20 mouse cellular contexts compared by ENCODE assay signal in genomic region chr10:123401188-123401587, GRCm38 (mm10).
A peak's percentile ranks its signal among the peaks of the same experiment; 100 is the strongest.
DNase-seq lines count a peak whose midpoint lies in the region; ATAC-seq and TF ChIP-seq lines count a peak whose summit lies in the region.
"Had no signal": no experiment of that assay in that cellular context is flagged by ENCODE, and none has a peak within 500 bp of the region (broad histone marks: within the 10 kb centered on the region; RNA-seq: fewer than 3 reads in every experiment).

No protein-coding gene starts in this region.

- no peak overlapping the region for H3K27ac ChIP-seq in hindbrain, postnatal 0 days
- H3K27ac ChIP-seq in hindbrain, embryonic 16.5 days (ENCODE audit: low read depth, low read length), result no peak overlapping the region
- no peak overlapping the region for H3K27ac ChIP-seq in midbrain, embryonic 13.5 days
- no peak overlapping the region for H3K27ac ChIP-seq in midbrain, embryonic 10.5 days (replicated peaks)
- no peak overlapping the region for H3K27ac ChIP-seq in embryonic facial prominence, embryonic 14.5 days (replicated peaks; ENCODE audit: low read depth, low read length)
- H3K27ac ChIP-seq in limb, embryonic 11.5 days (replicated peaks; ENCODE audit: low read depth, low read length), result no peak overlapping the region
- H3K27ac ChIP-seq: intestine, embryonic 15.5 days; macrophage; neural tube, embryonic 12.5 days had no signal

- no peak for DNase-seq in hindbrain, postnatal 0 days (ENCODE audit: low spot score)
- DNase-seq in midbrain, embryonic 10.5 days (ENCODE audit: low spot score), result no peak
- no peak for DNase-seq in embryonic facial prominence, embryonic 14.5 days (ENCODE audit: low spot score)
- no peak for DNase-seq in limb, embryonic 11.5 days (ENCODE audit: low spot score)
- DNase-seq in layer of hippocampus, adult 9-11 months, result no peak
- DNase-seq: adrenal gland, postnatal 10 days; cerebellum, adult 2 months; cerebellum, postnatal 36 days; embryo, embryonic 11 days; gastrocnemius, postnatal 25 days; heart, adult 18-20 months; heart, postnatal 10 days; kidney, adult 9 months; kidney, postnatal 4 days had no signal

- H3K36me3 ChIP-seq in hindbrain, postnatal 0 days (ENCODE audit: insufficient read depth, low read length), result no peaks in the 10 kb centered on the region
- no peaks in the 10 kb centered on the region for H3K36me3 ChIP-seq in hindbrain, embryonic 16.5 days (ENCODE audit: control insufficient read depth, insufficient read depth, low read length)
- H3K36me3 ChIP-seq in midbrain, embryonic 13.5 days, result no peaks in the 10 kb centered on the region
- H3K36me3 ChIP-seq in midbrain, embryonic 10.5 days, result no peaks in the 10 kb centered on the region
- no peaks in the 10 kb centered on the region for H3K36me3 ChIP-seq in embryonic facial prominence, embryonic 14.5 days (ENCODE audit: control insufficient read depth, insufficient read depth, low read length)
- no peaks in the 10 kb centered on the region for H3K36me3 ChIP-seq in limb, embryonic 11.5 days (ENCODE audit: control insufficient read depth, insufficient read depth, low read length)
- H3K36me3 ChIP-seq: heart, embryonic 12.5 days; intestine, embryonic 15.5 days; neural tube, embryonic 12.5 days had no signal

- no peaks in the 10 kb centered on the region for H3K9me3 ChIP-seq in hindbrain, postnatal 0 days (ENCODE audit: low read length)
- H3K9me3 ChIP-seq in hindbrain, embryonic 16.5 days (ENCODE audit: control insufficient read depth, low read length), result peaks cover 3% of the 10 kb centered on the region; the same call in 1 of the 2 replicates
- H3K9me3 ChIP-seq in midbrain, embryonic 13.5 days, result 0 out of 2 replicates have a peak, but pooled peaks cover 6% of the 10 kb centered on the region
- peaks cover 9% of the 10 kb centered on the region; the same call in 1 of the 2 replicates for H3K9me3 ChIP-seq in midbrain, embryonic 10.5 days (replicated peaks)
- peaks cover 9% of the 10 kb centered on the region for H3K9me3 ChIP-seq in embryonic facial prominence, embryonic 14.5 days (ENCODE audit: control insufficient read depth, low read length)
- no peaks in the 10 kb centered on the region for H3K9me3 ChIP-seq in limb, embryonic 11.5 days (ENCODE audit: control insufficient read depth, low read length)
- H3K9me3 ChIP-seq: heart, embryonic 12.5 days; intestine, embryonic 15.5 days; neural tube, embryonic 12.5 days had no signal

- TF ChIP-seq CTCF in hindbrain, postnatal 0 days (IDR thresholded peaks at IDR 0.05; ENCODE audit: low read depth), result no peak

- H3K9ac ChIP-seq in hindbrain, postnatal 0 days (replicated peaks; ENCODE audit: low read length), result no peak overlapping the region
- H3K9ac ChIP-seq in hindbrain, embryonic 16.5 days (ENCODE audit: low read depth, low read length), result no peak overlapping the region
- peak overlapping the region; percentile 14; the same call in 1 of the 2 replicates for H3K9ac ChIP-seq in midbrain, embryonic 13.5 days (replicated peaks)
- no peak overlapping the region for H3K9ac ChIP-seq in embryonic facial prominence, embryonic 14.5 days (ENCODE audit: low read depth, low read length)
- H3K9ac ChIP-seq in limb, embryonic 11.5 days (ENCODE audit: low read length), result no peak overlapping the region
- H3K9ac ChIP-seq: heart, embryonic 12.5 days; intestine, embryonic 15.5 days; neural tube, embryonic 12.5 days had no signal

- no peak overlapping the region for H3K4me2 ChIP-seq in hindbrain, postnatal 0 days (ENCODE audit: low read depth, low read length)
- H3K4me2 ChIP-seq in hindbrain, embryonic 16.5 days (ENCODE audit: low read length), result no peak overlapping the region
- no peak overlapping the region for H3K4me2 ChIP-seq in midbrain, embryonic 13.5 days (replicated peaks)
- H3K4me2 ChIP-seq in embryonic facial prominence, embryonic 14.5 days (ENCODE audit: low read depth, low read length), result no peak overlapping the region
- H3K4me2 ChIP-seq in limb, embryonic 11.5 days (ENCODE audit: low read depth, severe bottlenecking), result no peak overlapping the region
- H3K4me2 ChIP-seq: heart, embryonic 12.5 days; intestine, embryonic 15.5 days; neural tube, embryonic 12.5 days had no signal

- H3K4me1 ChIP-seq in hindbrain, postnatal 0 days (ENCODE audit: insufficient read depth, low read length), result no peaks in the 10 kb centered on the region
- H3K4me1 ChIP-seq in hindbrain, embryonic 16.5 days (ENCODE audit: control insufficient read depth, insufficient read depth, low read depth, low read length), result no peaks in the 10 kb centered on the region
- H3K4me1 ChIP-seq in midbrain, embryonic 13.5 days (replicated peaks), result peaks cover 16% of the 10 kb centered on the region
- peaks cover 12% of the 10 kb centered on the region for H3K4me1 ChIP-seq in midbrain, embryonic 10.5 days
- no peaks in the 10 kb centered on the region for H3K4me1 ChIP-seq in embryonic facial prominence, embryonic 14.5 days (ENCODE audit: control insufficient read depth, insufficient read depth, low read length)
- H3K4me1 ChIP-seq in limb, embryonic 11.5 days (ENCODE audit: control insufficient read depth, insufficient read depth, low read length), result no peaks in the 10 kb centered on the region
- H3K4me1 ChIP-seq: heart, embryonic 12.5 days; intestine, embryonic 15.5 days; neural tube, embryonic 12.5 days had no signal

- H3K27me3 ChIP-seq in hindbrain, postnatal 0 days (ENCODE audit: insufficient read depth, low read length), result no peaks in the 10 kb centered on the region
- H3K27me3 ChIP-seq in hindbrain, embryonic 16.5 days (replicated peaks; ENCODE audit: control insufficient read depth, insufficient read depth, low read length), result no peaks in the 10 kb centered on the region
- H3K27me3 ChIP-seq in midbrain, embryonic 13.5 days, result no peaks in the 10 kb centered on the region
- no peaks in the 10 kb centered on the region for H3K27me3 ChIP-seq in midbrain, embryonic 10.5 days (ENCODE audit: low read depth, poor library complexity, severe bottlenecking)
- H3K27me3 ChIP-seq in embryonic facial prominence, embryonic 14.5 days (replicated peaks; ENCODE audit: control insufficient read depth, insufficient read depth, low read length), result no peaks in the 10 kb centered on the region
- no peaks in the 10 kb centered on the region for H3K27me3 ChIP-seq in limb, embryonic 11.5 days (ENCODE audit: control insufficient read depth, insufficient read depth, low read length)
- H3K27me3 ChIP-seq: heart, embryonic 12.5 days; intestine, embryonic 15.5 days; neural tube, embryonic 12.5 days had no signal

- no peak overlapping the region for H3K4me3 ChIP-seq in hindbrain, postnatal 0 days (ENCODE audit: low read length)
- no peak overlapping the region for H3K4me3 ChIP-seq in hindbrain, embryonic 16.5 days (ENCODE audit: low read length)
- H3K4me3 ChIP-seq in midbrain, embryonic 13.5 days (replicated peaks), result no peak overlapping the region
- no peak overlapping the region for H3K4me3 ChIP-seq in midbrain, embryonic 10.5 days
- H3K4me3 ChIP-seq in embryonic facial prominence, embryonic 14.5 days (ENCODE audit: low read depth, low read length), result no peak overlapping the region
- H3K4me3 ChIP-seq in limb, embryonic 11.5 days (ENCODE audit: low read depth, low read length), result no peak overlapping the region
- H3K4me3 ChIP-seq: heart, embryonic 12.5 days; intestine, embryonic 15.5 days; neural tube, embryonic 12.5 days had no signal

- peak; percentile 24; the same call in 1 of the 2 replicates for ATAC-seq in hindbrain, postnatal 0 days
- no peak for ATAC-seq in hindbrain, embryonic 16.5 days
- ATAC-seq in midbrain, embryonic 13.5 days, result peak; percentile 45
- ATAC-seq in embryonic facial prominence, embryonic 14.5 days (ENCODE audit: low read depth), result peak; percentile 18; the same call in 1 of the 2 replicates
- 0 out of 2 replicates have a peak, but pooled peaks have one; percentile 27 for ATAC-seq in limb, embryonic 11.5 days (ENCODE audit: insufficient number of reproducible peaks, low FRiP score, low TSS enrichment, low read depth)
- ATAC-seq: intestine, embryonic 15.5 days had no signal

- WGBS in hindbrain, postnatal 0 days, result 97% methylated on average over 3 of the region's 3 CpGs
- 90% methylated on average over 3 of the region's 3 CpGs for WGBS in hindbrain, embryonic 16.5 days
- WGBS in midbrain, embryonic 13.5 days, result 88% methylated on average over 3 of the region's 3 CpGs
- WGBS in midbrain, embryonic 10.5 days, result 85% methylated on average over 3 of the region's 3 CpGs
- WGBS in embryonic facial prominence, embryonic 14.5 days, result 90% methylated on average over 3 of the region's 3 CpGs
- 89% methylated on average over 3 of the region's 3 CpGs for WGBS in limb, embryonic 11.5 days
